Comparison of ENCODE assay signal across 14 mouse cellular contexts in the genomic region with DNA sequence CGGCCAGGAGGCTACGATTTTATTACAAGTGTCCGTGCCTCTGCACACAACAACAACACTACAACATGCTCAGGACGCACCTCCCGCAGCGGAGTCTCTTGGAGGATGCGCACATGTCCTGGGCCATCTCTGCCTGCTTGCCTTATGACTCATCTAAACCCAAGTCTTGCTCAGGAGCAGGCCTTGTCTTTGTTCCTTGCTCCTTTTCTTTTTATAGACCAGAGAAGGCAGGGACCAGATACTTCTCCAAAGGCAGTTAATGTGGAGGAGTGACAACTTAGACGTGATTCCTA. TPM values are rescaled to one million over a fixed set of nuclear protein-coding genes. Genes with fewer than 3 reads are reported as not detected.
A peak's percentile ranks its signal among the peaks of the same experiment; 100 is the strongest.
DNase-seq lines count a peak whose midpoint lies in the region; ATAC-seq and TF ChIP-seq lines count a peak whose summit lies in the region.
"Had no signal": no experiment of that assay in that cellular context is flagged by ENCODE, and none has a peak within 500 bp of the region (broad histone marks: within the 10 kb centered on the region; RNA-seq: fewer than 3 reads in every experiment).

No protein-coding gene starts in this region.

- H3K27me3 ChIP-seq in hindbrain, embryonic 11.5 days (ENCODE audit: control insufficient read depth, insufficient read depth, low read length), result peaks cover 74% of the 10 kb centered on the region
- H3K27me3 ChIP-seq in midbrain, embryonic 11.5 days (ENCODE audit: control insufficient read depth, insufficient read depth, low read length), result peaks cover 75% of the 10 kb centered on the region
- H3K27me3 ChIP-seq in neural tube, embryonic 15.5 days (replicated peaks), result peaks cover 78% of the 10 kb centered on the region
- peaks cover 93% of the 10 kb centered on the region for H3K27me3 ChIP-seq in kidney, embryonic 14.5 days (ENCODE audit: control insufficient read depth, insufficient read depth, low read length)

- peak overlapping the region; percentile 83 for H3K27ac ChIP-seq in gastrocnemius, adult 2 months
- H3K27ac ChIP-seq in hindbrain, embryonic 11.5 days (ENCODE audit: low read depth, low read length), result peak overlapping the region; percentile 24; the same call in 1 of the 2 replicates
- H3K27ac ChIP-seq in midbrain, embryonic 11.5 days (ENCODE audit: low read depth, low read length), result peak overlapping the region; percentile 17
- H3K27ac ChIP-seq in neural tube, embryonic 15.5 days (replicated peaks), result no peak overlapping the region
- H3K27ac ChIP-seq in kidney, embryonic 14.5 days (ENCODE audit: low read depth, low read length), result no peak overlapping the region
- H3K27ac ChIP-seq: liver, embryonic 15.5 days had no signal

- ATAC-seq in hindbrain, embryonic 11.5 days (ENCODE audit: low FRiP score), result no peak
- ATAC-seq in midbrain, embryonic 11.5 days (ENCODE audit: low FRiP score), result no peak
- no peak for ATAC-seq in neural tube, embryonic 15.5 days (ENCODE audit: low FRiP score)
- no peak for ATAC-seq in kidney, embryonic 14.5 days (ENCODE audit: low FRiP score, low TSS enrichment)

- intact Hi-C loops in gastrocnemius, adult 2 months (cut with DNase I), result loop anchor here (5.0 kb wide), 1 partner anchor 37 kb away; no protein-coding TSS in a partner anchor
- intact Hi-C loops in gastrocnemius, postnatal 36 days (cut with DNase I), result no loop called here

- 2% methylated on average over 8 of the region's 8 CpGs for WGBS in hindbrain, embryonic 11.5 days
- WGBS in midbrain, embryonic 11.5 days, result 2% methylated on average over 8 of the region's 8 CpGs
- 2% methylated on average over 8 of the region's 8 CpGs for WGBS in neural tube, embryonic 15.5 days
- WGBS in kidney, embryonic 14.5 days, result under 1% methylated on average over 8 of the region's 8 CpGs

- no peaks in the 10 kb centered on the region for H3K36me3 ChIP-seq in hindbrain, embryonic 11.5 days (ENCODE audit: control insufficient read depth, insufficient read depth, low read length)
- H3K36me3 ChIP-seq in midbrain, embryonic 11.5 days (ENCODE audit: control insufficient read depth, insufficient read depth, low read length), result no peaks in the 10 kb centered on the region
- H3K36me3 ChIP-seq in neural tube, embryonic 15.5 days, result no peaks in the 10 kb centered on the region
- no peaks in the 10 kb centered on the region for H3K36me3 ChIP-seq in kidney, embryonic 14.5 days (ENCODE audit: control insufficient read depth, insufficient read depth, low read length)
- H3K36me3 ChIP-seq: liver, embryonic 15.5 days had no signal

- no peaks in the 10 kb centered on the region; the same call in 1 of the 2 replicates for H3K4me1 ChIP-seq in hindbrain, embryonic 11.5 days (replicated peaks; ENCODE audit: control insufficient read depth, insufficient read depth, low read length)
- H3K4me1 ChIP-seq in midbrain, embryonic 11.5 days (ENCODE audit: control insufficient read depth, insufficient read depth, low read length), result peaks cover 12% of the 10 kb centered on the region
- H3K4me1 ChIP-seq in neural tube, embryonic 15.5 days, result peaks cover 21% of the 10 kb centered on the region
- peaks cover 5% of the 10 kb centered on the region for H3K4me1 ChIP-seq in kidney, embryonic 14.5 days (ENCODE audit: control insufficient read depth, insufficient read depth, low read length)

- peak; percentile 45 for DNase-seq in gastrocnemius, adult 2 months
- no peak for DNase-seq in gastrocnemius, adult 18-20 months (ENCODE audit: low spot score)
- peak; percentile 64 for DNase-seq in hindbrain, embryonic 11.5 days (ENCODE audit: low spot score)
- no peak for DNase-seq in midbrain, embryonic 11.5 days (ENCODE audit: low spot score, missing footprints)
- no peak for DNase-seq in gastrocnemius, postnatal 36 days
- DNase-seq in urinary bladder, postnatal 14 days (ENCODE audit: low spot score), result no peak
- DNase-seq: kidney, adult 8-10 months; layer of hippocampus, adult 9-11 months had no signal

- H3K4me3 ChIP-seq in gastrocnemius, adult 2 months, result peak overlapping the region; percentile 88
- H3K4me3 ChIP-seq in hindbrain, embryonic 11.5 days (ENCODE audit: low read depth, low read length), result peak overlapping the region; percentile 44
- H3K4me3 ChIP-seq in midbrain, embryonic 11.5 days (ENCODE audit: low read depth, low read length), result peak overlapping the region; percentile 57
- peak overlapping the region; percentile 25; the same call in 1 of the 2 replicates for H3K4me3 ChIP-seq in neural tube, embryonic 15.5 days (replicated peaks)
- no peak overlapping the region for H3K4me3 ChIP-seq in kidney, embryonic 14.5 days (ENCODE audit: low read length)
- H3K4me3 ChIP-seq: liver, embryonic 15.5 days had no signal

- H3K9me3 ChIP-seq in hindbrain, embryonic 11.5 days (ENCODE audit: control insufficient read depth, low read length), result no peaks in the 10 kb centered on the region
- no peaks in the 10 kb centered on the region for H3K9me3 ChIP-seq in midbrain, embryonic 11.5 days (ENCODE audit: control insufficient read depth, low read length)
- no peaks in the 10 kb centered on the region for H3K9me3 ChIP-seq in neural tube, embryonic 15.5 days (replicated peaks)
- H3K9me3 ChIP-seq in kidney, embryonic 14.5 days (ENCODE audit: control insufficient read depth, low read length), result no peaks in the 10 kb centered on the region
- H3K9me3 ChIP-seq: liver, embryonic 15.5 days had no signal

- TF ChIP-seq CTCF in gastrocnemius, adult 2 months (IDR thresholded peaks at IDR 0.05), result no peak

- peak overlapping the region; percentile 56 for H3K9ac ChIP-seq in hindbrain, embryonic 11.5 days (ENCODE audit: low read depth, low read length)
- peak overlapping the region; percentile 80 for H3K9ac ChIP-seq in midbrain, embryonic 11.5 days (ENCODE audit: low read length)
- H3K9ac ChIP-seq in neural tube, embryonic 15.5 days (replicated peaks), result no peak overlapping the region
- H3K9ac ChIP-seq in kidney, embryonic 14.5 days (ENCODE audit: low read depth, low read length), result no peak overlapping the region
- H3K9ac ChIP-seq: liver, embryonic 15.5 days had no signal

- H3K4me2 ChIP-seq in hindbrain, embryonic 11.5 days (replicated peaks; ENCODE audit: low read depth, low read length), result peak overlapping the region; percentile 12
- peak overlapping the region; percentile 82 for H3K4me2 ChIP-seq in midbrain, embryonic 11.5 days
- H3K4me2 ChIP-seq in neural tube, embryonic 15.5 days, result peak overlapping the region; percentile 15
- H3K4me2 ChIP-seq in kidney, embryonic 14.5 days (replicated peaks; ENCODE audit: low read depth, low read length), result no peak overlapping the region
- H3K4me2 ChIP-seq: liver, embryonic 15.5 days had no signal

RNA-seq across cellular contexts. Expression of gene En1, which starts 2.9 kb away (rescaled TPM):
- 10 to 100 TPM in 1 of 2 experiments, 1 to 10 TPM in 1; 7.0 to 10.2 TPM for total RNA-seq in gastrocnemius, adult 2 months (2021)
- total RNA-seq in gastrocnemius, adult 18-20 months (2021), result 10 to 100 TPM in 1 of 2 experiments, 1 to 10 TPM in 1; 5.6 to 10.2 TPM
- polyA plus RNA-seq in hindbrain, embryonic 11.5 days (2014; fragmentation: Nextera tagmentation; extraction: Ambion mirVana), result 5.2 and 6.9 TPM in 2 replicates
- polyA plus RNA-seq in midbrain, embryonic 11.5 days (2014; fragmentation: Nextera tagmentation; extraction: Ambion mirVana), result 6.5 and 8.2 TPM in 2 replicates
- polyA plus RNA-seq in neural tube, embryonic 15.5 days (2015; fragmentation: Nextera tagmentation; extraction: Ambion mirVana), result 1.0 and 1.2 TPM in 2 replicates
- total RNA-seq in gastrocnemius, postnatal 36 days (2021), result 1 to 10 TPM; 6.8 to 7.4 TPM
- polyA plus RNA-seq in kidney, embryonic 14.5 days (2014; fragmentation: Nextera tagmentation; extraction: Ambion mirVana), result not detected in 2 replicates
- total RNA-seq: megakaryocyte progenitor cell, adult 5-6 weeks had no signal
- polyA plus RNA-seq: heart, postnatal 0 days; liver, embryonic 15.5 days; urinary bladder, adult 2 months had no signal

Comparison
In these comparisons a context has a peak if more than half of its experiments do, and no peak if none do; other contexts are left out.
1. DNase-seq: peak in gastrocnemius, adult 2 months (single experiment) and hindbrain, embryonic 11.5 days (single experiment); none in gastrocnemius, adult 18-20 months (single experiment), midbrain, embryonic 11.5 days (single experiment), gastrocnemius, postnatal 36 days (0 of 2) and urinary bladder, postnatal 14 days (single experiment).
2. H3K27ac ChIP-seq: peak in gastrocnemius, adult 2 months (single experiment), hindbrain, embryonic 11.5 days (single experiment) and midbrain, embryonic 11.5 days (single experiment); none in neural tube, embryonic 15.5 days (single experiment) and kidney, embryonic 14.5 days (single experiment).
3. H3K9ac ChIP-seq: peak in hindbrain, embryonic 11.5 days (single experiment) and midbrain, embryonic 11.5 days (single experiment); none in neural tube, embryonic 15.5 days (single experiment) and kidney, embryonic 14.5 days (single experiment).